Mouse (Mus musculus): Measurements from ENCODE around the gene 1700016C15Rik.
A peak's percentile ranks its signal among the peaks of the same experiment; 100 is the strongest.

1700016C15Rik gene

GRCm38 (mm10) chr1:177729043-177730024 is at the start of gene 1700016C15Rik:
1700016C15Rik (plus strand) TSS chr1:177729814.
- no peak for DNase-seq

GRCm38 (mm10) chr1:177681239-177681638 is 48.4 kb upstream of the 1700016C15Rik start:
- DNase-seq: no peak

- DNase-seq: peak; percentile 43 to 66
Measured at GRCm38 (mm10) chr1:177683931-177684836, 45.4 kb upstream of the 1700016C15Rik start.

GRCm38 (mm10) chr1:177684901-177685300 is 44.7 kb upstream of the 1700016C15Rik start:
- peak in 1 of 2 experiments; percentile 51 for DNase-seq

GRCm38 (mm10) chr1:177686137-177686536 is 43.5 kb upstream of the 1700016C15Rik start:
- DNase-seq: no peak

GRCm38 (mm10) chr1:177686982-177687381 is 42.6 kb upstream of the 1700016C15Rik start:
- DNase-seq: peak; percentile 47 to 49

- no peak for DNase-seq
Measured at GRCm38 (mm10) chr1:177692491-177692890, 37.1 kb upstream of the 1700016C15Rik start.

GRCm38 (mm10) chr1:177693486-177694252 is 35.9 kb upstream of the 1700016C15Rik start:
- peak; percentile 36 to 51 for DNase-seq

- no peak for DNase-seq
Measured at GRCm38 (mm10) chr1:177700560-177700959, 29.1 kb upstream of the 1700016C15Rik start.

- peak; percentile 81 to 84 for DNase-seq
Measured at GRCm38 (mm10) chr1:177702481-177703146, 27.0 kb upstream of the 1700016C15Rik start.

GRCm38 (mm10) chr1:177703147-177703807 is 26.3 kb upstream of the 1700016C15Rik start:
- DNase-seq: no peak

GRCm38 (mm10) chr1:177705204-177705603 is 24.4 kb upstream of the 1700016C15Rik start:
- DNase-seq: no peak

- no peak for DNase-seq
Measured at GRCm38 (mm10) chr1:177707571-177707970, 22.0 kb upstream of the 1700016C15Rik start.

- no peak for DNase-seq
Measured at GRCm38 (mm10) chr1:177708583-177709055, 21.0 kb upstream of the 1700016C15Rik start.

- no peak for DNase-seq
Measured at GRCm38 (mm10) chr1:177711000-177711399, 18.6 kb upstream of the 1700016C15Rik start.

- DNase-seq: no peak
Measured at GRCm38 (mm10) chr1:177711418-177711817, 18.2 kb upstream of the 1700016C15Rik start.

- DNase-seq: no peak
Measured at GRCm38 (mm10) chr1:177713635-177714396, 15.8 kb upstream of the 1700016C15Rik start.

GRCm38 (mm10) chr1:177714397-177715012 is 15.1 kb upstream of the 1700016C15Rik start:
- no peak for DNase-seq

- no peak for DNase-seq
Measured at GRCm38 (mm10) chr1:177716448-177716847, 13.2 kb upstream of the 1700016C15Rik start.
